Mouse (Mus musculus) thymus, adult 2 months (tissue): ENCODE results near the gene Gm21860. TPM values are rescaled to one million over a fixed set of nuclear protein-coding genes. Genes with fewer than 3 reads are reported as not detected.
"Not testable (repeated sequence)": the region's sequence is repeated elsewhere in the genome, so short reads cannot be mapped to it uniquely, and the experiment has no call there.

Source experiments
- DNase-seq: peaks from one replicate; pipeline ENCODE4 v3.0.0; 2021
- H3K27ac ChIP-seq: fragments of 200-500 bp; 2 replicates; pipeline ENCODE4 v1.5.1; 2012; ENCODE audit warnings: low read length, control low read depth; ENCODE audit not compliant: control insufficient read depth, insufficient read depth
- H3K27me3 ChIP-seq: fragments of 200-500 bp; 2 replicates; pipeline ENCODE4 v1.6.1; 2012; ENCODE audit warnings: mild to moderate bottlenecking, low read length, moderate library complexity, mixed read lengths; ENCODE audit not compliant: control insufficient read depth, insufficient read depth
- H3K36me3 ChIP-seq: fragments of 200-500 bp; 2 replicates; pipeline ENCODE4 v1.6.1; 2012; ENCODE audit warnings: mild to moderate bottlenecking, low read length, moderate library complexity; ENCODE audit not compliant: control insufficient read depth, insufficient read depth
- H3K4me1 ChIP-seq: fragments of 200-500 bp; replicated peaks from 2 replicates; pipeline ENCODE4 v1.6.1; 2012; ENCODE audit warnings: low read length; ENCODE audit not compliant: control insufficient read depth, insufficient read depth
- H3K4me3 ChIP-seq: fragments of 200-500 bp; 2 replicates; pipeline ENCODE4 v1.5.1; 2012; ENCODE audit warnings: mild to moderate bottlenecking, low read length, control low read depth, moderate library complexity; ENCODE audit not compliant: control insufficient read depth, insufficient read depth
- WGBS: fragments of 180-500 bp; shearing (Covaris S2); methylation state at CpG from one replicate; pipeline ENCODE4 v1.1.7; 2018; 5-methylcytosine and 5-hydroxymethylcytosine counted together
- polyA plus RNA-seq: library from polyadenylated mRNA; depleted of rRNA; stranded (reverse); fragments of >200 nt; gene quantifications from 2 replicates; pipeline ENCODE4 v1.2.3, GENCODE M21; 2012

Gm21860 gene
- polyA plus RNA-seq, 1 experiment, result not detected

GRCm38 (mm10) chrY:90732101-90732542 is 22.5 kb downstream of the Gm21860 start:
- not testable (repeated sequence) for H3K4me3 ChIP-seq, H3K4me1 ChIP-seq, H3K27me3 ChIP-seq, H3K27ac ChIP-seq, H3K36me3 ChIP-seq
- DNase-seq, result peak; percentile 21
- WGBS, result 59% methylated on average over 10 of the region's 10 CpGs

DNA sequence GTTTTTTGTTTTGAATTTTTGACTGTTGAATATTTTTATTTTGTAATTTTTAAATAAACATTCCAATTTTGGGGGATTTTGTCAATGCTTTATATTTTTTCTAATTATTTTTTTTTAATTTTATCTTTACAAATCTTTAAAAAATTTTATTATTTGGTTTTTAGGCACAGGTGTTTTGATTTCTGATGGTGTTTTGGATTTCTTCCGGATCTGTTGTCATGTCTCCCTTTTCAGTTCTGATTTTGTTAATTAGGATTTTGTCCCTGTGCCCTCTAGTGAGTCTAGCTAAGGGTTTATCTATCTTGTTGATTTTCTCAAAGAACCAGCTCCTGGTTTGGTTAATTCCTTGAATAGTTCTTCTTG is 23.0 kb downstream of the Gm21860 start:
- not testable (repeated sequence) for H3K27me3 ChIP-seq, H3K27ac ChIP-seq, DNase-seq, H3K4me1 ChIP-seq, H3K4me3 ChIP-seq, H3K36me3 ChIP-seq
- WGBS, result 83% methylated on average over 1 of the region's 1 CpGs

- H3K4me1 ChIP-seq, H3K4me3 ChIP-seq, H3K27ac ChIP-seq, H3K27me3 ChIP-seq, H3K36me3 ChIP-seq: not testable (repeated sequence)
- 75% methylated on average over 20 of the region's 20 CpGs for WGBS
- DNase-seq, result peak; percentile 63
Measured at GRCm38 (mm10) chrY:90730908-90731592, 23.6 kb downstream of the Gm21860 start.

GRCm38 (mm10) chrY:90729816-90730303 is 24.8 kb downstream of the Gm21860 start:
- WGBS, result 68% methylated on average over 12 of the region's 12 CpGs
- DNase-seq, H3K27me3 ChIP-seq, H3K4me3 ChIP-seq, H3K4me1 ChIP-seq, H3K27ac ChIP-seq, H3K36me3 ChIP-seq: not testable (repeated sequence)

- DNase-seq, result peak; percentile 39
- 89% methylated on average over 17 of the region's 17 CpGs for WGBS
- H3K4me1 ChIP-seq, result not testable (repeated sequence)
Measured at GRCm38 (mm10) chrY:90728905-90729256, 25.7 kb downstream of the Gm21860 start.

DNA sequence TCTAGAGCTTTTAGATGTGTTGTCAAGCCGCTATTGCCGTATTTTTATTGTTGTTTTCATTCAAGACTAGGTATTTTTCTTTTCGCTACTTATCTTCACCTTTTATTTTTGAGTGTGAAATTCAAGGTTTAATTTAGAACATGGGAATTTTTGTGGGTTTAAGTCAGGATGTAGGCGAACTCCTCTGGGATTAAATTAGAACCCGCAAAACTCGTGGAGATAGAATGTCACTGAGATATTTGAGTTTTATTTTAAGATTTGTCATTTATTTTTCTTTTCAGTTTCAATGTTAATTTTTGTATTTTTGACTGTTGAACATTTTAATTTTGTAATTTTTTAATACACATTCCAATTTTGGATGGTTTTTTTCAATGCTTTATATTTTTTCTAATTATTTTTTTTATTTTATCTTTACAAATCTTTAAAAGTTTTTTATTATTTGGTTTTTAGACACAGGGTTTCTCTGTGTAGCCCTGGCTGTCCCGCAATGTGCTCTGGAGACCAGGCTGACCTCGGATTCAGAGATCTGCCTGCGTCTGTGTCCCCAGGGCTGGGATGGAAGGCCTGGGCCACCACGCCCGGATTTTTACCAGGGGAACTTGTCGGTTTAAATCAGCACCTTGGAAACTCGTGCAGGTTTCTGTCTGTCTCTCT is 26.2 kb downstream of the Gm21860 start:
- not testable (repeated sequence) for H3K4me1 ChIP-seq, H3K36me3 ChIP-seq, H3K27ac ChIP-seq, H3K4me3 ChIP-seq, DNase-seq, H3K27me3 ChIP-seq
- 85% methylated on average over 13 of the region's 13 CpGs for WGBS

More at GRCm38 (mm10) chrY:90728905-90729256, 25.7 kb downstream of the Gm21860 start:
- H3K4me3 ChIP-seq, H3K27ac ChIP-seq, H3K27me3 ChIP-seq, H3K36me3 ChIP-seq: not testable (repeated sequence)

DNA sequence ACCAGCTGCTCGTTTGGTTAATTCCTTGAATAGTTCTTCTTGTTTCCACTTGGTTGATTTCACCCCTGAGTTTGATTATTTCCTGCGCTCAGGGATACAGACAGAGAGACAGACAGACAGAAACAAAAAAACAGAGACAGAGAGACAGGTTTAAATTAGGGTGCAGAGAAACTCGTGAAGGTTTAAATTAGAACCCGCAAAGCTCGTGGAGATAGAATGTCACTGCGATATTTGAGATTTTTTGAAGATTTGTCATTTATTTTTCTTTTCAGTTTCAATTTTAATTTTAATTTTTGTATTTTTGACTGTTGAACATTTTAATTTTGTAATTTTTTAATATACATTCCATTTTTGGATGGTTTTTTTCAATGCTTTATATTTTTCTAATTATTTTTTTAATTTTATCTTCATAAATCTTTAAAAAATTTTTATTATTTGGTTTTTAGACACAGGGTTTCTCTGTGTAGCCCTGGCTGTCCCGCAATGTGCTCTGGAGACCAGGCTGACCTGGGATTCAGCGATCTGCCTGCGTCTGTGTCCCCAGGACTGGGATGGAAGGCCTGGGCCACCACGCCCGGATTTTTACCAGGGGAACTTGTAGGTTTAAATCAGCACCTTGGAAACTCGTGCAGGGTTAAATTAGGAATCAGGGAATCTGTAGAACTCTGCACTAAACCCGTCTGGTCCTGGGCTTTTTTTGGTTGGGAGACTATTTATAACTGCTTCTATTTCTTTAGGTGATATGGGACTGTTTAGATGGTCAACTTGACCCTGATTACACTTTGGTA is 27.3 kb downstream of the Gm21860 start:
- WGBS, result 83% methylated on average over 13 of the region's 13 CpGs
- H3K4me3 ChIP-seq, H3K4me1 ChIP-seq, H3K36me3 ChIP-seq, DNase-seq, H3K27me3 ChIP-seq, H3K27ac ChIP-seq: not testable (repeated sequence)

- H3K27ac ChIP-seq, H3K4me3 ChIP-seq, H3K4me1 ChIP-seq, DNase-seq, H3K27me3 ChIP-seq, H3K36me3 ChIP-seq: not testable (repeated sequence)
- 82% methylated on average over 23 of the region's 23 CpGs for WGBS
Measured at GRCm38 (mm10) chrY:90725701-90726451, 28.7 kb downstream of the Gm21860 start.

DNA sequence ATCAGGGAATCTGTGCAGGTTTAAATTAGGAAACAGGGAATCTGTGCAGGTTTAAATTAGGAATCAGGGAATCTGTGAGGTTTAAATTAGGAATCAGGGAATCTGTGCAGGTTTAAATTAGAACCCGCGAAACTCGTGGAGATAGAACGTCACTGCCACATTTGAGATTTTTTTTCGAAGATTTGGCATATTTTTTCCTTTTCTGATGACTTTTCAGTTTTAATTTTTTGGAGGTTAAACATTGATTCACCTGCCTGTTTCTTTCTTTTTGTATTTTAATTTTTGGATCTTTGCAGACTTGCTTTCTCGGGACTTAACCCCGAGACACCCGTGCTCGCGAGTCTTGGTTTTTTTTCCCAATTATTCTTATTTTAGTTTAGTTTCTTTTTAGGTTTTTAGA is 29.5 kb downstream of the Gm21860 start:
- H3K27me3 ChIP-seq, H3K36me3 ChIP-seq, H3K4me1 ChIP-seq, DNase-seq, H3K4me3 ChIP-seq, H3K27ac ChIP-seq: not testable (repeated sequence)
- WGBS, result 91% methylated on average over 10 of the region's 10 CpGs

DNA sequence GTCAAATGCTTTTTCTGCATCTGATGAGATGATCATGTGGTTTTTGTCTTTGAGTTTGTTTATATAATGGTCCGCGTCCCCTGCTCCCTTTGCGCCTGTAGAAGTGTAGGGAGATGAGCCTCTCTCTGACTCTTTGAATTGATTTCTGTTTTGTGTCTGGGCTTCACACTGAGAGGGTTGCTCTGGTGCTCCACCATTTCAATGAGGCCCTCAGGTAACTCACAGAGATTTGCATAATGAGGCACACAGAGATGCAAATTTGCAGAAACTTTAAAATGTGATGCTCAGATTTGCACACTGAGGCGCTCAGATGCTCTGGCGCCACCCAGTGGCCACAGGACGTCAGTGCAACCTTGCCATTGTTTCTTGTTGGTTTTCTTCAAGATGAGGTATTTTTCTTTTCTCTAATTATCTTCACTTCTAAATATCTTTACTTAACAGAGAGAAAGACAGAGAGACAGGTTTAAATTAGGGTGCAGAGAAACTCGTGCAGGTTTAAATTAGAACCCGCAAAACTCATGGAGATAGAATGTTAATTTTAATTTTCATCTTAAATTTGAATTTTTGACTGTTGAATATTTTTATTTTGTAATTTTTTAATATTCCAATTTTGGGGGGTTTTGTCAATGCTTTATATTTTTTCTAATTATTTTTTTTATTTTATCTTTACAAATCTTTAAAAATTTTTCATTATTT is 30.5 kb downstream of the Gm21860 start:
- DNase-seq, result peak; percentile 21

More for the DNA sequence above, 30.5 kb downstream of the Gm21860 start:
- not testable (repeated sequence) for H3K4me1 ChIP-seq, H3K27ac ChIP-seq, H3K27me3 ChIP-seq, H3K36me3 ChIP-seq, H3K4me3 ChIP-seq
- 55% methylated on average over 8 of the region's 8 CpGs for WGBS
